Mouse (Mus musculus) limb, embryonic 13.5 days (tissue): ENCODE results near the gene Tsks. TPM values are rescaled to one million over a fixed set of nuclear protein-coding genes. Genes with fewer than 3 reads are reported as not detected.

Experiments
- ATAC-seq: fragments of 200-750 bp; cut with Nextera tagmentation; 2 replicates; pipeline ENCODE4 v1.8.0; 2017; ENCODE audit warnings: low read depth, moderate number of reproducible peaks, moderate TSS enrichment; ENCODE audit not compliant: low FRiP score
- H3K27ac ChIP-seq: fragments of 300-500 bp; sonication (generic); 2 replicates; pipeline ENCODE4 v1.5.1; 2015; ENCODE audit warnings: inconsistent platforms, mild to moderate bottlenecking, moderate library complexity
- H3K27me3 ChIP-seq: fragments of 300-500 bp; sonication (generic); 2 replicates; pipeline ENCODE4 v1.6.1; 2015; ENCODE audit warnings: mild to moderate bottlenecking, inconsistent platforms
- H3K36me3 ChIP-seq: fragments of 300-500 bp; sonication (generic); 2 replicates; pipeline ENCODE4 v1.6.1; 2015; ENCODE audit warnings: inconsistent platforms, mild to moderate bottlenecking, moderate library complexity
- H3K4me1 ChIP-seq: fragments of 300-500 bp; sonication (generic); 2 replicates; pipeline ENCODE4 v1.6.1; 2015; ENCODE audit warnings: inconsistent platforms
- H3K4me2 ChIP-seq: fragments of 300-500 bp; sonication (generic); replicated peaks from 2 replicates; pipeline ENCODE4 v1.6.1; 2015; ENCODE audit warnings: inconsistent platforms, mild to moderate bottlenecking, moderate library complexity
- H3K4me3 ChIP-seq: fragments of 300-500 bp; sonication (generic); 2 replicates; pipeline ENCODE4 v1.5.1; 2015; ENCODE audit warnings: moderate library complexity, mild to moderate bottlenecking, inconsistent platforms
- H3K9ac ChIP-seq: fragments of 300-500 bp; sonication (generic); 2 replicates; pipeline ENCODE4 v1.6.1; 2015; ENCODE audit warnings: mild to moderate bottlenecking, inconsistent platforms
- H3K9me3 ChIP-seq: fragments of 300-500 bp; sonication (generic); 2 replicates; pipeline ENCODE4 v1.6.1; 2016; ENCODE audit warnings: inconsistent platforms
- WGBS: fragments of 180-500 bp; shearing (Covaris S2); methylation state at CpG from one replicate; pipeline ENCODE4 v1.1.7; 2015; 5-methylcytosine and 5-hydroxymethylcytosine counted together
- polyA plus RNA-seq: library from polyadenylated mRNA; unstranded; fragments of >200 nt; fragmentation: Nextera tagmentation; extraction: Ambion mirVana; gene quantifications from 2 replicates; pipeline ENCODE4 v1.2.1, GENCODE M21; 2015

Gene Tsks
- 0.23 and 0.25 TPM in 2 replicates for polyA plus RNA-seq

- Histone ChIP-seq H3K27me3 (peaks cover 9% of the 10 kb centered on the region), H3K9ac (no peak within 1 kb of the TSS), H3K4me3 (no peak within 1 kb of the TSS), H3K9me3 (no peaks in the 10 kb centered on the region), H3K27ac (no peak within 1 kb of the TSS), H3K4me1 (no peaks in the 10 kb centered on the region), H3K36me3 (no peaks in the 10 kb centered on the region), H3K4me2 (no peak within 1 kb of the TSS)
- WGBS, result 79% methylated on average over 7 of the region's 7 CpGs
- no peak for ATAC-seq
Observed at GRCm38 (mm10) chr7:44942904-44943303, at the start of gene Tsks. Gene Tsks, plus strand, starts transcription at chr7:44943204.

- 82% methylated on average over 3 of the region's 3 CpGs for WGBS
- Histone ChIP-seq H3K9ac (no peak overlapping the region), H3K4me3 (no peak overlapping the region), H3K27me3 (no peaks in the 10 kb centered on the region), H3K36me3 (peaks cover 24% of the 10 kb centered on the region), H3K4me1 (peaks cover 47% of the 10 kb centered on the region), H3K9me3 (no peaks in the 10 kb centered on the region), H3K27ac (no peak overlapping the region; the same call in 1 of the 2 replicates), H3K4me2 (no peak overlapping the region)
- ATAC-seq, result no peak
Observed at GRCm38 (mm10) chr7:44894175-44894574, 48.8 kb upstream of the Tsks start.

GRCm38 (mm10) chr7:44895206-44895592, 47.8 kb upstream of the Tsks start:
- ATAC-seq, result no peak
- H3K4me1 ChIP-seq, result peaks cover 47% of the 10 kb centered on the region

GRCm38 (mm10) chr7:44895593-44896434, 47.2 kb upstream of the Tsks start, which contains the start of gene Fuz:
Gene Fuz, plus strand, starts transcription at chr7:44896079.
- peak within 1 kb of the TSS; percentile 82 for H3K9ac ChIP-seq
- H3K36me3 ChIP-seq, result peaks cover 28% of the 10 kb centered on the region
- peak within 1 kb of the TSS; percentile 80 for H3K4me2 ChIP-seq
- peaks cover 41% of the 10 kb centered on the region for H3K4me1 ChIP-seq
- 1% methylated on average over 34 of the region's 34 CpGs for WGBS
- no peaks in the 10 kb centered on the region for H3K9me3 ChIP-seq
- H3K27me3 ChIP-seq, result no peaks in the 10 kb centered on the region
- peak; percentile 70 for ATAC-seq
- peak within 1 kb of the TSS; percentile 86 for H3K27ac ChIP-seq
- peak within 1 kb of the TSS; percentile 64 for H3K4me3 ChIP-seq

More at GRCm38 (mm10) chr7:44895206-44895592, 47.8 kb upstream of the Tsks start:
- H3K27me3 ChIP-seq, result no peaks in the 10 kb centered on the region
- 68% methylated on average over 7 of the region's 7 CpGs for WGBS
- H3K4me3 ChIP-seq, result peak overlapping the region; percentile 64
- H3K36me3 ChIP-seq, result peaks cover 28% of the 10 kb centered on the region
- H3K9ac ChIP-seq, result no peak overlapping the region
- peak overlapping the region; percentile 80 for H3K4me2 ChIP-seq
- no peaks in the 10 kb centered on the region for H3K9me3 ChIP-seq
- peak overlapping the region; percentile 86 for H3K27ac ChIP-seq

GRCm38 (mm10) chr7:44896499-44896898, 46.5 kb upstream of the Tsks start:
- WGBS, result 41% methylated on average over 10 of the region's 10 CpGs

GRCm38 (mm10) chr7:44898607-44899006, 44.4 kb upstream of the Tsks start:
- H3K36me3 ChIP-seq, result peaks cover 46% of the 10 kb centered on the region
- no peak overlapping the region for H3K4me2 ChIP-seq

More at GRCm38 (mm10) chr7:44896499-44896898, 46.5 kb upstream of the Tsks start:
- peak overlapping the region; percentile 80 for H3K4me2 ChIP-seq
- H3K4me3 ChIP-seq, result peak overlapping the region; percentile 64
- H3K9me3 ChIP-seq, result no peaks in the 10 kb centered on the region
- peak overlapping the region; percentile 82 for H3K9ac ChIP-seq
- ATAC-seq, result no peak
- peaks cover 41% of the 10 kb centered on the region for H3K4me1 ChIP-seq
- H3K27ac ChIP-seq, result peak overlapping the region; percentile 86
- no peaks in the 10 kb centered on the region for H3K27me3 ChIP-seq
- peaks cover 30% of the 10 kb centered on the region for H3K36me3 ChIP-seq

GRCm38 (mm10) chr7:44900632-44901031, 42.4 kb upstream of the Tsks start:
- Histone ChIP-seq H3K27ac (no peak overlapping the region), H3K4me2 (no peak overlapping the region), H3K9me3 (no peaks in the 10 kb centered on the region), H3K4me3 (no peak overlapping the region), H3K9ac (no peak overlapping the region), H3K27me3 (no peaks in the 10 kb centered on the region), H3K36me3 (peaks cover 66% of the 10 kb centered on the region), H3K4me1 (peaks cover 29% of the 10 kb centered on the region)
- 88% methylated on average over 11 of the region's 11 CpGs for WGBS
- no peak for ATAC-seq

More at GRCm38 (mm10) chr7:44898607-44899006, 44.4 kb upstream of the Tsks start:
- H3K27me3 ChIP-seq, result no peaks in the 10 kb centered on the region
- 36% methylated on average over 19 of the region's 19 CpGs for WGBS
- H3K27ac ChIP-seq, result no peak overlapping the region
- H3K4me1 ChIP-seq, result peaks cover 38% of the 10 kb centered on the region
- H3K9ac ChIP-seq, result no peak overlapping the region
- no peaks in the 10 kb centered on the region for H3K9me3 ChIP-seq
- ATAC-seq, result no peak
- H3K4me3 ChIP-seq, result no peak overlapping the region

- Histone ChIP-seq H3K9ac (peak overlapping the region; percentile 46; the same call in 1 of the 2 replicates), H3K9me3 (no peaks in the 10 kb centered on the region), H3K4me2 (peak overlapping the region; percentile 58), H3K4me3 (peak overlapping the region; percentile 28), H3K27ac (peak overlapping the region; percentile 16), H3K36me3 (peaks cover 73% of the 10 kb centered on the region), H3K27me3 (no peaks in the 10 kb centered on the region), H3K4me1 (peaks cover 29% of the 10 kb centered on the region)
- WGBS, result 16% methylated on average over 21 of the region's 21 CpGs
- peak; percentile 41 for ATAC-seq
Observed at GRCm38 (mm10) chr7:44901230-44901722, 41.7 kb upstream of the Tsks start.

GRCm38 (mm10) chr7:44905430-44905829, 37.6 kb upstream of the Tsks start:
- Histone ChIP-seq H3K36me3 (peaks cover 92% of the 10 kb centered on the region), H3K9ac (no peak overlapping the region), H3K27me3 (no peaks in the 10 kb centered on the region), H3K4me1 (peaks cover 12% of the 10 kb centered on the region), H3K4me2 (no peak overlapping the region), H3K9me3 (no peaks in the 10 kb centered on the region), H3K27ac (no peak overlapping the region), H3K4me3 (no peak overlapping the region)
- WGBS, result 91% methylated on average over 20 of the region's 20 CpGs
- no peak for ATAC-seq

- ATAC-seq, result no peak
- no peak overlapping the region for H3K4me3 ChIP-seq
- H3K36me3 ChIP-seq, result peaks cover 100% of the 10 kb centered on the region
- no peak overlapping the region for H3K9ac ChIP-seq
- WGBS, result 91% methylated on average over 15 of the region's 15 CpGs
- H3K4me1 ChIP-seq, result no peaks in the 10 kb centered on the region
- H3K27ac ChIP-seq, result no peak overlapping the region
- no peaks in the 10 kb centered on the region for H3K9me3 ChIP-seq
- no peak overlapping the region for H3K4me2 ChIP-seq
- H3K27me3 ChIP-seq, result no peaks in the 10 kb centered on the region
Observed at GRCm38 (mm10) chr7:44908706-44909476, 34.1 kb upstream of the Tsks start.

GRCm38 (mm10) chr7:44914396-44914795, 28.6 kb upstream of the Tsks start:
- H3K36me3 ChIP-seq, result peaks cover 81% of the 10 kb centered on the region
- H3K4me3 ChIP-seq, result no peak overlapping the region
- H3K27ac ChIP-seq, result no peak overlapping the region
- H3K9ac ChIP-seq, result no peak overlapping the region
- no peaks in the 10 kb centered on the region for H3K27me3 ChIP-seq
- 96% methylated on average over 2 of the region's 2 CpGs for WGBS
- no peaks in the 10 kb centered on the region for H3K9me3 ChIP-seq
- no peak for ATAC-seq
- no peak overlapping the region for H3K4me2 ChIP-seq
- H3K4me1 ChIP-seq, result no peaks in the 10 kb centered on the region

GRCm38 (mm10) chr7:44915314-44915713, 27.7 kb upstream of the Tsks start:
- Histone ChIP-seq H3K36me3 (peaks cover 76% of the 10 kb centered on the region), H3K4me1 (no peaks in the 10 kb centered on the region), H3K4me3 (no peak overlapping the region), H3K27ac (no peak overlapping the region), H3K9me3 (no peaks in the 10 kb centered on the region), H3K27me3 (no peaks in the 10 kb centered on the region), H3K9ac (no peak overlapping the region), H3K4me2 (no peak overlapping the region)
- 90% methylated on average over 9 of the region's 9 CpGs for WGBS
- no peak for ATAC-seq
